Mouse (Mus musculus) hindbrain, embryonic 10.5 days (tissue): Measurements from ENCODE around the gene Hoga1. TPM values are rescaled to one million over a fixed set of nuclear protein-coding genes. Genes with fewer than 3 reads are reported as not detected.

Experiments
- DNase-seq: peaks from one replicate; pipeline ENCODE4 v3.0.0-alpha.2; 2017; ENCODE audit warnings: low spot score
- H3K27ac ChIP-seq: fragments of 300-500 bp; sonication (generic); 2 replicates; pipeline ENCODE4 v1.5.1; 2016; ENCODE audit warnings: mild to moderate bottlenecking, moderate library complexity
- H3K27me3 ChIP-seq: fragments of 300-500 bp; sonication (generic); 2 replicates; pipeline ENCODE4 v1.6.1; 2016; ENCODE audit warnings: mild to moderate bottlenecking; ENCODE audit not compliant: poor library complexity, insufficient read depth, severe bottlenecking
- H3K36me3 ChIP-seq: fragments of 300-500 bp; sonication (generic); 2 replicates; pipeline ENCODE4 v1.6.1; 2016; ENCODE audit warnings: mild to moderate bottlenecking, moderate library complexity
- H3K4me1 ChIP-seq: fragments of 300-500 bp; sonication (generic); replicated peaks from 2 replicates; pipeline ENCODE4 v1.6.1; 2016; ENCODE audit warnings: mild to moderate bottlenecking
- H3K4me3 ChIP-seq: fragments of 300-500 bp; sonication (generic); 2 replicates; pipeline ENCODE4 v1.5.1; 2016; ENCODE audit warnings: mild to moderate bottlenecking, moderate library complexity
- H3K9me3 ChIP-seq: fragments of 300-500 bp; sonication (generic); 2 replicates; pipeline ENCODE4 v1.6.1; 2016; ENCODE audit warnings: mild to moderate bottlenecking, moderate library complexity
- WGBS: fragments of 180-500 bp; shearing (Covaris S2); methylation state at CpG from one replicate; pipeline ENCODE4 v1.1.7; 2016; 5-methylcytosine and 5-hydroxymethylcytosine counted together
- polyA plus RNA-seq: library from polyadenylated mRNA; unstranded; fragments of >200 nt; fragmentation: Nextera tagmentation; extraction: Ambion mirVana; gene quantifications from 2 replicates; pipeline ENCODE4 v1.2.1, GENCODE M21; 2016

Gene Hoga1
- polyA plus RNA-seq, 1 experiment from 2014 or later = 1.9 TPM

DNA sequence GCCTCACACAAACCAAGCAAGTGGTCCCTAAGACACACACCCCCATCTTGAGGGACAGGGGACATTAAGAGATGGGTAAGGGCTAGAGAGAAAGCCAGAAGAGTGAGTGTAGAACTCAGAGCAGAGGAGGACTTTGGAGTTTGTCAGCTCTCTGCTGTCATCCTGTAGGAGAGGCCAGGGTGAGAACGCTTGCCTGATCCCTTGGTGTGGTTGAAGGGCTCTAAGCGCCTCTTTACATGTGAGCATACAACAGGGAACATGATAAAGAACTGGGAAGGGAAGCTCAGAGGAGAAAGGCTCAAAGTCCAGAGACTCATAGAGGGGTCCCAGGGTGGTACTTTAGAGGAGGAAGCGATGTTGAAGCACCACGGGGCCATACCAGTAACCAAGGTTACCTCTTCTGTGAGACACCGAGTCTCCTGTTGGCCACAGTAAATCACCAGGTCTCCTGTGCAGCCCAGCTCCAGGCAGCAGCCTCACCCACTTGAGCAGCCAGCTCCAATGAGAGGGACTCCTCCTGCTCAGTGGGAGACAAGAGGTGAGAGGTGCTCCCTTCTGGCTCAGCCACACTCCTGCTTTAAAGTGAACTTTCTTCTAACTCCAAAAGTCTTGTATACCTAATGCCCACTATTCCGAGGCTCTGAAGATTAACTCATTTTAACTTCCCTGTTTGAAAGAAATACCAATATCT, 11.5 kb downstream of the Hoga1 start:
- WGBS = 87% methylated on average over 6 of the region's 6 CpGs
- Histone ChIP-seq H3K27me3 (no peaks in the 10 kb centered on the region), H3K9me3 (no peaks in the 10 kb centered on the region), H3K4me1 (peaks cover 10% of the 10 kb centered on the region), H3K27ac (no peak overlapping the region), H3K36me3 (no peaks in the 10 kb centered on the region), H3K4me3 (no peak overlapping the region)
- no peak for DNase-seq

DNA sequence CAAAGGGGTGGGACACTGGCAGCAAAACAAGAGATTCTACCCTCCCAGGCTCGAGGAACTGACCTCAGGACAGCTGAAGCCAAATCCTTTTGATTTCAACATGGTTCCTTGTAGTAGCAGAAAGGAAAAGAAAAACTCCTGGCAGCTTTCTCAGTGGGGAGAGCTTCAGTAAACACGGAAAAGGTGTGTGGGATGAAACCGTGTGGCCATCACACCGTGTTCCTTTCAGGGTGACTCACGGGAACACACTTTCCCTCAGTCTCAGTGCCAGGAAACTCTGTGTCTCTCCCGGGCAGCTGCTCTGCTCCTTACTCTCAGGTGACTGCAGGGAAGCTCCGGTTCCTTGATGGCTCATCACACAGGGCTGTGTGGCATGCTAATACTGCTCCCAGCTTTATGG, 13.0 kb downstream of the Hoga1 start:
- 76% methylated on average over 7 of the region's 7 CpGs for WGBS
- Histone ChIP-seq H3K4me3 (no peak overlapping the region), H3K4me1 (no peaks in the 10 kb centered on the region), H3K27me3 (no peaks in the 10 kb centered on the region), H3K27ac (no peak overlapping the region), H3K9me3 (no peaks in the 10 kb centered on the region), H3K36me3 (no peaks in the 10 kb centered on the region)
- no peak for DNase-seq

DNA sequence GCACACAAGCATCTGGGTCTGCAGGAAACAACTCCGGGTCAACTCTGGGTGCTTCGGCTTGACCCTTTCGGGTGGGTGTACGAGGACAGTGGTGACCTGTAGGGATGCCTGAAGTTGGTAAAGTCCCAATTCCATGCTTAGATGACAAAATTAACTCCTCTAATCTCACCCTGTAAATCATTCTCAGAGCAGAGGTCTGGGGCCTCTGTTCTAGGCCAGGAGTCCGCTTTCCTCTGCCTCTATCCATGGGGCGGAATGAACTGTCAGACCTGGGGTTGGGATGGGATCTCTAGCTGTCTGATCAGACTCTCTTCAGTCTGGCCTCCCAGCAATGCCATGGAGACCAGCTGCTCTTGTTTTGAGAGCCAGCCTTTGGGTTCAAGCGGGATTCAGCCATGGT, 16.0 kb downstream of the Hoga1 start:
- 91% methylated on average over 7 of the region's 7 CpGs for WGBS
- Histone ChIP-seq H3K36me3 (no peaks in the 10 kb centered on the region), H3K9me3 (no peaks in the 10 kb centered on the region), H3K4me1 (no peaks in the 10 kb centered on the region), H3K27ac (no peak overlapping the region), H3K4me3 (no peak overlapping the region), H3K27me3 (no peaks in the 10 kb centered on the region)
- DNase-seq = no peak

DNA sequence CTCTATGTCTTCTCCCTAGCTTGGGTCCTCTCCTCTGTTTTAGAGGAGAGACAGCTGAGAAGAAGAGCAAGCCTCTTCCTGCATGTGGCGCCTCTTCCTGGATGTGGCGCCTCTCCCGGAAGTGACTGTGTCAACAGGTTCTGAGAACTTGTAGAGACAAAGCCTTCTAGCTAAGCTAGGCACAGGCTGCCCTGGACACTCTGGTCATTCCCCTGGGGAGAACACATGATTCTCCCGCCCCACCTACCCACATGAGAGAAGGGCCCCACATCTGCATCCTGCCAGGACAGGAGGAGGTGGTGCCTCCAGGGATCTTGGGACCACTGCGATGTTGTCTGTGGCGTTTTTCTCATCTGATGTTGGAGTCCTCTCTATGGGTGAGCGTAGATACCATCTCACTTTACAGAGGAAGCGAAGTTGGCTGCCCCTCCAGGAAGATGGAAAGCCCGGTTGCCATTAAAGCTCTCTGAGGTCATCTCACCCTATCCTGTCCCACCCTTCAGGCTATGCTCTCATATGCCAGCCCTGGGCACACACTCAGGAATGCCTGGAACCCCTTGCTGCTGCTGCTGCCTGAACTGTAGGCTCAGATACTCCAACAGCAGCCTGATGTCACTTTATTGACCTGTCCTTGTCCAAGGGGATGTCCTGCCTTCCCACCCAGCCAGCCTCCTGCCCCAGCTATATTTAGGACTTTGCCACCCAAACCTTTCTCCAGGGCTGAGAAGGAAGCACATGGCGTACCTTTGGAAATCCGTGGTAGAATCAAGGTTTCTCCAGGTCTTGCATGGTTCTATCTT, 23.2 kb downstream of the Hoga1 start:
- no peaks in the 10 kb centered on the region for H3K9me3 ChIP-seq
- no peak overlapping the region for H3K27ac ChIP-seq
- no peak overlapping the region for H3K4me3 ChIP-seq
- WGBS = 85% methylated on average over 11 of the region's 11 CpGs
- H3K36me3 ChIP-seq = 0 out of 2 replicates have a peak, but pooled peaks cover 3% of the 10 kb centered on the region
- H3K27me3 ChIP-seq = no peaks in the 10 kb centered on the region
- 0 out of 2 replicates have a peak, but pooled peaks cover 7% of the 10 kb centered on the region for H3K4me1 ChIP-seq
- DNase-seq = no peak

DNA sequence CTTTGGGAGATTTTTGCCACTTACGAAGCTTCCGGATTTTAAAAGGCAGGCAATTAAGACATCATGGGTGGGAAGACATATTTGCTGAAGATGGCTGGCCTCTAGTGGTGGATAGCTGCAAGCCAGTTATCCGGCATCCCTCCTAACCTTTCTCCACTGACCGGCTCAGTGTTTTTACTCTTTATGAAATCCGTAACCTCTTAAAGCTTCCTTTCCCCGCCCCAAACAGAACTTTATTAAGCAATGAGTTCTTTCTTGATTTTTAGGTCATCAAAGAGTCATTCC, 23.8 kb downstream of the Hoga1 start:
- no peak for DNase-seq
- Histone ChIP-seq H3K4me1 (0 out of 2 replicates have a peak, but pooled peaks cover 7% of the 10 kb centered on the region), H3K9me3 (no peaks in the 10 kb centered on the region), H3K36me3 (0 out of 2 replicates have a peak, but pooled peaks cover 8% of the 10 kb centered on the region), H3K27me3 (no peaks in the 10 kb centered on the region), H3K4me3 (no peak overlapping the region), H3K27ac (no peak overlapping the region)
- WGBS = 63% methylated on average over 6 of the region's 6 CpGs

- Histone ChIP-seq H3K27me3 (no peaks in the 10 kb centered on the region), H3K4me3 (no peak overlapping the region), H3K4me1 (0 out of 2 replicates have a peak, but pooled peaks cover 7% of the 10 kb centered on the region), H3K36me3 (peaks cover 28% of the 10 kb centered on the region), H3K27ac (no peak overlapping the region), H3K9me3 (no peaks in the 10 kb centered on the region)
- no peak for DNase-seq
- WGBS = 75% methylated on average over 7 of the region's 7 CpGs
These were observed 25.8 kb downstream of the Hoga1 start for GRCm38 (mm10) chr19:42071221-42071620.

- Histone ChIP-seq H3K27me3 (no peaks in the 10 kb centered on the region), H3K27ac (no peak overlapping the region), H3K4me1 (0 out of 2 replicates have a peak, but pooled peaks cover 7% of the 10 kb centered on the region), H3K9me3 (no peaks in the 10 kb centered on the region), H3K4me3 (no peak overlapping the region), H3K36me3 (peaks cover 35% of the 10 kb centered on the region)
- DNase-seq = no peak
- WGBS = 86% methylated on average over 15 of the region's 15 CpGs
These were observed 26.6 kb downstream of the Hoga1 start for GRCm38 (mm10) chr19:42071886-42072608.

GRCm38 (mm10) chr19:42072802-42073201, 27.4 kb downstream of the Hoga1 start:
- 83% methylated on average over 7 of the region's 7 CpGs for WGBS
- H3K9me3 ChIP-seq = no peaks in the 10 kb centered on the region
- H3K4me1 ChIP-seq = 0 out of 2 replicates have a peak, but pooled peaks cover 7% of the 10 kb centered on the region
- H3K27ac ChIP-seq = no peak overlapping the region
- peaks cover 43% of the 10 kb centered on the region for H3K36me3 ChIP-seq
- no peak overlapping the region for H3K4me3 ChIP-seq
- H3K27me3 ChIP-seq = no peaks in the 10 kb centered on the region
- DNase-seq = no peak

DNA sequence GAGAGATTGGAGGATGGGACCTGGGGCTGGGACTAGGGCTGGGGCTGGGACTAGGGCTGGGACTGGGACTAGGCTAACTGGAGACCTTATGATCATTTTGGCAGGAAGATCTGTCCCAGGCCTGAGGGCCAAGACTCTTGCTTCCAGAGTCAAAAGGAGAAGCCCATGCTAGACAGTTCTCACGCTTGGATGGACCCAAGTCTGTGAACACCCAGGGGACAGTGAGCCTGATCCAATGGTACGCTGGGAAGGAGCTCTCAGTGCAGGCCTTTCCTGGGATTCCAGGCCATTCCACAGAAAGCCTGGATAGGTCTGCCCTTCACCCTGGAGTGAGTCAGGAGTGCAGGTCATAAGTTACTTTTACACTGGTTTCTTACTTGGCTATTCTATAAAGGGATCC, 29.6 kb downstream of the Hoga1 start:
- no peaks in the 10 kb centered on the region for H3K27me3 ChIP-seq
- DNase-seq = no peak
- no peak overlapping the region for H3K4me3 ChIP-seq
- peaks cover 53% of the 10 kb centered on the region for H3K36me3 ChIP-seq
- H3K27ac ChIP-seq = no peak overlapping the region
- no peaks in the 10 kb centered on the region for H3K9me3 ChIP-seq
- H3K4me1 ChIP-seq = peaks cover 8% of the 10 kb centered on the region; the same call in 1 of the 2 replicates
- WGBS = 90% methylated on average over 2 of the region's 2 CpGs

GRCm38 (mm10) chr19:42075992-42076391, 30.6 kb downstream of the Hoga1 start:
- Histone ChIP-seq H3K4me3 (no peak overlapping the region), H3K27ac (no peak overlapping the region), H3K36me3 (peaks cover 53% of the 10 kb centered on the region), H3K27me3 (no peaks in the 10 kb centered on the region), H3K4me1 (peaks cover 7% of the 10 kb centered on the region; the same call in 1 of the 2 replicates), H3K9me3 (no peaks in the 10 kb centered on the region)
- 90% methylated on average over 16 of the region's 16 CpGs for WGBS
- no peak for DNase-seq

DNA sequence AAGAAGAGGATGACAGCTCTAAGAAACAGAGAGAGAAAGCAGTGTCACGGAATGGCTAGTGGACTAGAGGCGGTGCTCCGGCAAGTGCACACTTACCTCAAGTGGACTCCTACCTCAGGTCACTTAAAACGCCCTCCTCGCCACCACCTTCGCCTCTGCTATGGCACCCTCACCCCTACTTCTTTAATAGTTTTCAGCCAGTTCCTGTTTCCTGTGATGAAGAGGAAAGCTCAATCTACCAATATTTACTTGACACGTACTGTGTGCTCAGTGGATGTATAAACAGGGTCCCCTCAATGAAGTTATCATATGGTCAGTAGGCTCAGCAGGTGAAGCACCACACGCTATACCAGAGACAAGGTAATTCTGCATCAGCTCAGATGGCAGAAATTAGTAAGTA, 33.2 kb downstream of the Hoga1 start:
- Histone ChIP-seq H3K9me3 (no peaks in the 10 kb centered on the region), H3K4me3 (no peak overlapping the region), H3K27me3 (no peaks in the 10 kb centered on the region), H3K27ac (no peak overlapping the region), H3K4me1 (peaks cover 7% of the 10 kb centered on the region; the same call in 1 of the 2 replicates), H3K36me3 (peaks cover 51% of the 10 kb centered on the region)
- WGBS = 95% methylated on average over 8 of the region's 8 CpGs
- DNase-seq = no peak

DNA sequence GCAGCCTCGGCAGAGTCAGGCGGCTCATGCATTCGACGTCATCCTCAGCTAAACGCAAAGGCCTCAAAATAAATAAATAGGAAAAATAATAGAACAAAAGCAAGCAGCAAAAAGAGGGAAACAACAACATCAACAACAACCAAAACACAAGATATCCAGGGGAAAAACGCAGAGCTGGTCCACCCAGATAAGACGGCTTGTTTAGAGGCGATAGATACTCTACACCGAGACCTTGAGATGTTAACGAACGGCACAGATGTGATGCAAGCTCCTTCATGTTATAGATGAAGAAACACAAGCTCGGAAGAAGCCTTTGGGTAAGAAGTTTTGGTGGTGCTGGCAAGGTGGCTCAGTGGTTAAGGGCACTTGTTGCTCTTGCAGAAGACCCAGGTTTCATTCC, 33.6 kb downstream of the Hoga1 start:
- no peak for DNase-seq
- Histone ChIP-seq H3K27me3 (no peaks in the 10 kb centered on the region), H3K4me3 (no peak overlapping the region), H3K9me3 (no peaks in the 10 kb centered on the region), H3K27ac (no peak overlapping the region), H3K36me3 (peaks cover 47% of the 10 kb centered on the region), H3K4me1 (peaks cover 7% of the 10 kb centered on the region; the same call in 1 of the 2 replicates)
- WGBS = 96% methylated on average over 12 of the region's 12 CpGs

GRCm38 (mm10) chr19:42079950-42080349, 34.5 kb downstream of the Hoga1 start:
- Histone ChIP-seq H3K36me3 (peaks cover 38% of the 10 kb centered on the region), H3K27me3 (no peaks in the 10 kb centered on the region), H3K4me3 (no peak overlapping the region), H3K27ac (no peak overlapping the region), H3K9me3 (no peaks in the 10 kb centered on the region), H3K4me1 (peaks cover 7% of the 10 kb centered on the region; the same call in 1 of the 2 replicates)
- no peak for DNase-seq
- 82% methylated on average over 5 of the region's 5 CpGs for WGBS
